Mouse (Mus musculus) layer of hippocampus, postnatal 36 days (tissue): ENCODE results near the gene Snd1. TPM values are rescaled to one million over a fixed set of nuclear protein-coding genes. Genes with fewer than 3 reads are reported as not detected.

Source experiments
- DNase-seq, 2 experiments: peaks; one replicate each; pipeline ENCODE4 v3.0.0; 2022
- total RNA-seq, 2 experiments: library from RNA; stranded (reverse); gene quantifications; 2 replicates each; pipeline ENCODE4 v1.2.3; 2021

The Snd1 gene
- total RNA-seq, 2 experiments from 2014 or later = 107 to 114 TPM

- no peak for DNase-seq
These were observed 72.0 kb downstream of the Snd1 start for GRCm38 (mm10) chr6:28546943-28547342.

GRCm38 (mm10) chr6:28549374-28549773, 74.4 kb downstream of the Snd1 start:
- DNase-seq = no peak

GRCm38 (mm10) chr6:28550255-28551004, 75.5 kb downstream of the Snd1 start:
- DNase-seq = no peak

- DNase-seq = no peak
These were observed 79.5 kb downstream of the Snd1 start for GRCm38 (mm10) chr6:28554470-28554869.

GRCm38 (mm10) chr6:28555002-28555401, 80.1 kb downstream of the Snd1 start:
- DNase-seq = no peak

- no peak for DNase-seq
These were observed 80.5 kb downstream of the Snd1 start for GRCm38 (mm10) chr6:28555428-28555827.

- DNase-seq = no peak
These were observed 82.8 kb downstream of the Snd1 start for GRCm38 (mm10) chr6:28557728-28558127.

GRCm38 (mm10) chr6:28559419-28559818, 84.5 kb downstream of the Snd1 start:
- DNase-seq = no peak

- DNase-seq = no peak
These were observed 86.5 kb downstream of the Snd1 start for GRCm38 (mm10) chr6:28561291-28561995.

- DNase-seq = no peak
These were observed 87.5 kb downstream of the Snd1 start for GRCm38 (mm10) chr6:28562323-28563044.

- DNase-seq = no peak
These were observed 93.0 kb downstream of the Snd1 start for GRCm38 (mm10) chr6:28567978-28568377.

GRCm38 (mm10) chr6:28571946-28572345, 97.0 kb downstream of the Snd1 start:
- DNase-seq = no peak

GRCm38 (mm10) chr6:28572991-28573759, 98.2 kb downstream of the Snd1 start:
- no peak for DNase-seq

- DNase-seq = no peak
These were observed 101.7 kb downstream of the Snd1 start for GRCm38 (mm10) chr6:28576356-28577264.

- DNase-seq = no peak
These were observed 107.9 kb downstream of the Snd1 start for GRCm38 (mm10) chr6:28582847-28583246.

GRCm38 (mm10) chr6:28583399-28583798, 108.5 kb downstream of the Snd1 start:
- DNase-seq = no peak

GRCm38 (mm10) chr6:28586806-28587205, 111.9 kb downstream of the Snd1 start:
- DNase-seq = no peak

- DNase-seq = no peak
These were observed 113.7 kb downstream of the Snd1 start for GRCm38 (mm10) chr6:28588494-28589171.

- DNase-seq = no peak
These were observed 117.5 kb downstream of the Snd1 start for GRCm38 (mm10) chr6:28592323-28592893.

GRCm38 (mm10) chr6:28593708-28594107, 118.8 kb downstream of the Snd1 start:
- DNase-seq = no peak
